Mouse (Mus musculus): ENCODE results near the gene Dusp16. TPM values are rescaled to one million over a fixed set of nuclear protein-coding genes. Genes with fewer than 3 reads are reported as not detected.
A peak's percentile ranks its signal among the peaks of the same experiment; 100 is the strongest.

Gene Dusp16
- polyA plus RNA-seq, 1 experiment: 12.7 TPM

DNA sequence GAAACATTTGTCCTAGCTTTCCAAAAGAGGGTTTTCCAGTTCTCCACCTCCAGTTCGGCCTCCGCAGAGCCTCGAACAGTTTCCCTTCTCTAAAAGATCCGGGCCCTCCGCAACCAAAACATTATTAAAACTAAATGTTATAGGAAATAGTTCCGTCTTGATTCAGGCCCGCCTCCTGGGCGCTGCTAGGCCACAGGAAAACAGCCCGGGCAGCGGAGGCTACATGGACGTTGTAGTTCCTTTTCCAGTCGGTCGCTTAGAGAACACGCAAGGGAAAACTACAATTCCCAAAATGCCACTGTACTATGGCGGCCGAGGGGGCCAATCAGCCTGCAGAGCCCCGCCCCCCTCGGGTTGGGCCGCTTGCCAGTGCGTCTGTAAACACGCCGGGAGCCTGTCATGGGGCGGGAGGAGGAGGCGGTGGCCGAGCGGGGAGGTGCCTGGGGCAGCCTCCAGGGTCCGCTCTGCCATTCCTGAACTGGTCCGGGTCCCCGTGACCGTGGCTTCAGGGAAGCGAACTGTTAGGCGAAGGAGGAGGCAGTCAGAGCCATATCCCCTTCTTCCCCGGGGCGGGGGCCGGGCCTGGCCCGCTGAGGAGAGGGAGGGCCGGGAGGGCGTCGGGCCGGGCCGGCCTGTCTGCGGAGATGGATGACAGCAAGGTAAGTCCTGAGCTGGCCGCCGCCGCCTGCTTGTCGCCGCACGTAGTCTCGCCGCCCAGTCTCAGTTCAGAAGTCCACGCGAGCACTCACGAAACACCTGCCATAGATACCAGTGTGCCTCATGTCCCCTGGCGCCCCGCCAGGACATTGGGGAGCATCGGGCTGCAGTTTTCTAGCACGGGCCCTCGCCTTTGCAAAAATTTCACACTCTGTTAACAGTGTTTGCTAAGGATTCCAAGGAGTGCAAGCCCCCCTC, 37.6 kb upstream of the Dusp16 start, which contains the start of gene Crebl2:
Gene Crebl2, plus strand, starts transcription at position 369 of the 915 bp plus-strand sequence.
- Histone ChIP-seq H3K4me3 (ENCODE audit: control insufficient read depth, insufficient read depth, low read length) (peak within 1 kb of the TSS; percentile 62), H3K27ac (ENCODE audit: control insufficient read depth, insufficient read depth, low read length) (peak within 1 kb of the TSS; percentile 60; the same call in 1 of the 2 replicates), H3K27me3 (ENCODE audit: control insufficient read depth, insufficient read depth, low read length) (no peaks in the 10 kb centered on the region), H3K4me1 (replicated peaks; ENCODE audit: control insufficient read depth, insufficient read depth, low read length) (peaks cover 3% of the 10 kb centered on the region), H3K36me3 (ENCODE audit: control insufficient read depth, insufficient read depth, low read length) (no peaks in the 10 kb centered on the region)
- DNase-seq: peak; percentile 97
- TF ChIP-seq CTCF (IDR thresholded peaks at IDR 0.05; ENCODE audit: borderline replicate concordance, control insufficient read depth, extremely low read depth, insufficient read depth, low read length, poor library complexity) (0 out of 2 replicates have a peak, but pooled peaks have one; percentile 23), POLR2A (IDR thresholded peaks at IDR 0.05; ENCODE audit: control insufficient read depth, extremely low read depth, insufficient read depth, low read length, poor library complexity) (peak; percentile 82; the same call in 1 of the 2 replicates)
- WGBS: 1% methylated on average over 57 of the region's 58 CpGs

DNA sequence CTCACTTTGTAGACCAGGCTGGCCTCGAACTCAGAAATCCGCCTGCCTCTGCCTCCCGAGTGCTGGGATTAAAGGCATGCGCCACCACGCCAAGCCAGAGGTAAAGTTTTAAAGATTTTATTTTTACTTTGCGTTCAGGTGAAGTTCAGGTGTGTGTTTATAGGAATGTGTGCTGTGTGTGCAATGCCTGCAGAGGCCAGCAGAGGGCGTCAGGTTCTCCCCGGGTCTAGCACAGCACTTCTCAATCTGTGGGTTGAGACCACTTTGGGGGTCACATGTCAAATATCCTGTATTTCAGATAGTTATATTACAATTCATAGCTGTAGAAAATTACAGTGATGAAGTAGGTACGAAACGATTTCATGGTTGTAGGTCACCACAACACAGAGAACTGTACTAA, 30.4 kb upstream of the Dusp16 start:
- 83% methylated on average over 10 of the region's 10 CpGs for WGBS
- Histone ChIP-seq H3K4me1 (replicated peaks; ENCODE audit: control insufficient read depth, insufficient read depth, low read length) (no peaks in the 10 kb centered on the region), H3K27me3 (ENCODE audit: control insufficient read depth, insufficient read depth, low read length) (no peaks in the 10 kb centered on the region), H3K36me3 (ENCODE audit: control insufficient read depth, insufficient read depth, low read length) (no peaks in the 10 kb centered on the region), H3K4me3 (ENCODE audit: control insufficient read depth, insufficient read depth, low read length) (no peak overlapping the region), H3K27ac (ENCODE audit: control insufficient read depth, insufficient read depth, low read length) (no peak overlapping the region)
- TF ChIP-seq POLR2A (IDR thresholded peaks at IDR 0.05; ENCODE audit: control insufficient read depth, extremely low read depth, insufficient read depth, low read length, poor library complexity) (no peak), CTCF (IDR thresholded peaks at IDR 0.05; ENCODE audit: borderline replicate concordance, control insufficient read depth, extremely low read depth, insufficient read depth, low read length, poor library complexity) (peak; percentile 65; the same call in 1 of the 2 replicates)
- DNase-seq: peak; percentile 40

DNA sequence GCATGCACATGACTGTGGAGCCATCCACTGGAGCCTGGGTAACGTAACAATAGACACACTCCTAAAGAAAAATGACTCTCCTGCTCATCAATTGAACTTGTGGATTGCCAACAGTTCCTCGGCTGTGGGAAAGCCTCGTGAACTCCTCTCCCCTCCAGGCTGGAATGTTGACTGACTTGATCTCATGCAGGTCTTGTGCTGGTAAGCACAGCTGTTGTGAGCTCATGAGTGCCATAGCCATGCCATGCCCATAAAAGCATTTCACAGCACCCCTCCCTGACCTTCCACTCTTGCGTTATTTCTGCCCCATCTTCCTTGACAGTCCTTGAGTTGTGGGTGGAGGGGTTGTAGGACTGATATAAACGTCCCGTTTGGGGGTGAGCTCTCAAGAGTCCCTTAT, 28.0 kb upstream of the Dusp16 start:
- no peak overlapping the region for H3K27ac ChIP-seq (ENCODE audit: control insufficient read depth, insufficient read depth, low read length)
- WGBS: 95% methylated on average over 6 of the region's 6 CpGs
- TF ChIP-seq CTCF (IDR thresholded peaks at IDR 0.05; ENCODE audit: borderline replicate concordance, control insufficient read depth, extremely low read depth, insufficient read depth, low read length, poor library complexity) (no peak), POLR2A (IDR thresholded peaks at IDR 0.05; ENCODE audit: control insufficient read depth, extremely low read depth, insufficient read depth, low read length, poor library complexity) (no peak)
- no peak overlapping the region for H3K4me3 ChIP-seq (ENCODE audit: control insufficient read depth, insufficient read depth, low read length)
- DNase-seq: no peak
- H3K4me1 ChIP-seq (replicated peaks; ENCODE audit: control insufficient read depth, insufficient read depth, low read length): no peaks in the 10 kb centered on the region
- H3K36me3 ChIP-seq (ENCODE audit: control insufficient read depth, insufficient read depth, low read length): no peaks in the 10 kb centered on the region
- no peaks in the 10 kb centered on the region for H3K27me3 ChIP-seq (ENCODE audit: control insufficient read depth, insufficient read depth, low read length)

DNA sequence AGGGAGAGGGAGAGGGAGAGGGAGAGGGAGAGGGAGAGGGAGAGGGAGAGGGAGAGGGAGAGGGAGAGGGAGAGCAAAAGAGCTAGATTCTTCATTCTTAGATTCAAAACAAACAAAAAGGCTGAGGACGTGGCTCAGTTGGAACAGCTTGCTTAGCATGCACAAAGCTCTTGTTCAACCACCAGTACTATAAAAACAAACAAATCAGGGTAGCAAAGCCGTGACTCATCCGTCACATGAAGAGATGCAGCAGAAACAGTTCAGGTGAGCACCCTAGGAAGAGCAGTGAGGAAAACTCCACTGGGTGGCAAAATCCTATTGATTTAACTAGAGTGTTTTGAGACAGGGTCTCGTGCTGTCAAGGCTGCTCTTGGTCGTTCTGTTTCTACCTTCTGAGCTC, 27.3 kb upstream of the Dusp16 start:
- Histone ChIP-seq H3K36me3 (ENCODE audit: control insufficient read depth, insufficient read depth, low read length) (no peaks in the 10 kb centered on the region), H3K27me3 (ENCODE audit: control insufficient read depth, insufficient read depth, low read length) (no peaks in the 10 kb centered on the region), H3K4me3 (ENCODE audit: control insufficient read depth, insufficient read depth, low read length) (no peak overlapping the region), H3K27ac (ENCODE audit: control insufficient read depth, insufficient read depth, low read length) (no peak overlapping the region), H3K4me1 (replicated peaks; ENCODE audit: control insufficient read depth, insufficient read depth, low read length) (no peaks in the 10 kb centered on the region)
- DNase-seq: no peak
- TF ChIP-seq POLR2A (IDR thresholded peaks at IDR 0.05; ENCODE audit: control insufficient read depth, extremely low read depth, insufficient read depth, low read length, poor library complexity): no peak
- no peak for TF ChIP-seq CTCF (IDR thresholded peaks at IDR 0.05; ENCODE audit: borderline replicate concordance, control insufficient read depth, extremely low read depth, insufficient read depth, low read length, poor library complexity)
- WGBS: 83% methylated on average over 5 of the region's 5 CpGs

DNA sequence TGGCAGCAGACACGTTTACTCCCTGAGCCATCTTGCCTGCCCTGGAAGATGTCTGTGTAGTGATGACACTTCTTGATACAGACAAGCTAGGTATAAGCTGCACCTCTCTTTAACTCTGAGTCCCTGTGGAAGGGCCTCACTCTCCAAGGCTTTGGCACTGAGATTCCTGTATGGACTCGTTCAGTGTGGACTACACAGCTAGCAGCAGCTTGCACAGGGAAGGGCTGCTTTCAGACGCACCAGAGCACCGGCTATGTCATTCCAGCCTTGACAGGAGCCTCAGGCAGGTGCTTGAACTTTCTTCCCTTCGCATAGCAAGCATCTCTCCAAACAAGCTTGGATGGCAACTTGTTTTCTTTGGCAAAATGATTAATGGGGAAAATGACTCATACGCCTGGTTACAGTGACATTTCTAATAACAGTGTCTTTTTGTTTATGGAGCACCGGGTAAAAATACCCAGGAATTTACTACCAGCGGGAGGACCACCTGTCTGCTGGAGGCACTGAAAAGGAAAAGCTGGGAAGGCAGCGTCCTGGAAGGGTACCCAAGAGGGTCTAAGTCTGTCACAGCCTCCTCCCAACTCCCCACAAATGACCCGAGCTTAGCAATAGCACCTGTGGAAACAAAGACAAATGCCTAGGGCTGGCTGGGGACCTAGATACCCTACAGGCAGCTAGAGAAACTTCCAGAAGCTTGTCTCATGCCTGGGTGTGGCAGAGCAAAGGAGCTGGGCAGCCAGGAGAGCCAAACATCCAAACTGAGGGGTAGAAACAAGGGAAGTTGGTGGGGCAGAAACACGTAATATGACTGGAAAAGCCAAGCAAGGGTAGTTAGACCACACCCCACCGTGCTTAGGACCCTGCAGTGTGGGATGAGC, 24.9 kb upstream of the Dusp16 start:
- WGBS: 91% methylated on average over 12 of the region's 12 CpGs
- no peaks in the 10 kb centered on the region for H3K36me3 ChIP-seq (ENCODE audit: control insufficient read depth, insufficient read depth, low read length)
- TF ChIP-seq POLR2A (IDR thresholded peaks at IDR 0.05; ENCODE audit: control insufficient read depth, extremely low read depth, insufficient read depth, low read length, poor library complexity) (no peak), CTCF (IDR thresholded peaks at IDR 0.05; ENCODE audit: borderline replicate concordance, control insufficient read depth, extremely low read depth, insufficient read depth, low read length, poor library complexity) (no peak)
- DNase-seq: no peak
- H3K4me3 ChIP-seq (ENCODE audit: control insufficient read depth, insufficient read depth, low read length): no peak overlapping the region
- no peaks in the 10 kb centered on the region for H3K4me1 ChIP-seq (replicated peaks; ENCODE audit: control insufficient read depth, insufficient read depth, low read length)
- no peak overlapping the region for H3K27ac ChIP-seq (ENCODE audit: control insufficient read depth, insufficient read depth, low read length)
- H3K27me3 ChIP-seq (ENCODE audit: control insufficient read depth, insufficient read depth, low read length): no peaks in the 10 kb centered on the region

DNA sequence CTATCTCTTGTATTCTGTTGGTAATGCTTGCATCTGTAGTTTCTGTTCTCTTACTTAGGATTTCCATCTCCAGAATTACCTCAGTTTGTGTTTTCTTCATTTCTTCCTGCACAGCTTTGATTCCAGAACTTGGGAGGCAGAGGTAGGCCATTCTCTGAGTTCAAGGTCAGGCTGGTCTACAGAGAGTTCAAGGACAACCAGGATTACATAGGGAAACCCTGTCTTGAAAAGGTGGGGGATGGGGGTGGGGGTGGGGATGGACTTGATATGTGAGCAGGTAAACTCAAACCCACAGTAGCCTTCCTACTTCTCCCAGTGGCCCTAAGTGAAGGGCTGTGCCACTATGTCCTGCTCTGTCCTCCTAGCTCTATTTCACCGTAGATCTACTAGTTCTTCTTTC, 20.6 kb upstream of the Dusp16 start:
- 90% methylated on average over 1 of the region's 1 CpGs for WGBS
- H3K36me3 ChIP-seq (ENCODE audit: control insufficient read depth, insufficient read depth, low read length): no peaks in the 10 kb centered on the region

More for the DNA sequence above, 20.6 kb upstream of the Dusp16 start:
- H3K27me3 ChIP-seq (ENCODE audit: control insufficient read depth, insufficient read depth, low read length): no peaks in the 10 kb centered on the region
- H3K4me3 ChIP-seq (ENCODE audit: control insufficient read depth, insufficient read depth, low read length): no peak overlapping the region
- no peak for TF ChIP-seq POLR2A (IDR thresholded peaks at IDR 0.05; ENCODE audit: control insufficient read depth, extremely low read depth, insufficient read depth, low read length, poor library complexity)
- no peak overlapping the region for H3K27ac ChIP-seq (ENCODE audit: control insufficient read depth, insufficient read depth, low read length)
- H3K4me1 ChIP-seq (replicated peaks; ENCODE audit: control insufficient read depth, insufficient read depth, low read length): no peaks in the 10 kb centered on the region
- DNase-seq: no peak
